Mouse (Mus musculus): ENCODE data around the gene Gid8. TPM values are rescaled to one million over a fixed set of nuclear protein-coding genes. Genes with fewer than 3 reads are reported as not detected.
A peak's percentile ranks its signal among the peaks of the same experiment; 100 is the strongest.

Gene Gid8
- polyA plus RNA-seq, 1 experiment from 2014 or later = 50.2 TPM

DNA sequence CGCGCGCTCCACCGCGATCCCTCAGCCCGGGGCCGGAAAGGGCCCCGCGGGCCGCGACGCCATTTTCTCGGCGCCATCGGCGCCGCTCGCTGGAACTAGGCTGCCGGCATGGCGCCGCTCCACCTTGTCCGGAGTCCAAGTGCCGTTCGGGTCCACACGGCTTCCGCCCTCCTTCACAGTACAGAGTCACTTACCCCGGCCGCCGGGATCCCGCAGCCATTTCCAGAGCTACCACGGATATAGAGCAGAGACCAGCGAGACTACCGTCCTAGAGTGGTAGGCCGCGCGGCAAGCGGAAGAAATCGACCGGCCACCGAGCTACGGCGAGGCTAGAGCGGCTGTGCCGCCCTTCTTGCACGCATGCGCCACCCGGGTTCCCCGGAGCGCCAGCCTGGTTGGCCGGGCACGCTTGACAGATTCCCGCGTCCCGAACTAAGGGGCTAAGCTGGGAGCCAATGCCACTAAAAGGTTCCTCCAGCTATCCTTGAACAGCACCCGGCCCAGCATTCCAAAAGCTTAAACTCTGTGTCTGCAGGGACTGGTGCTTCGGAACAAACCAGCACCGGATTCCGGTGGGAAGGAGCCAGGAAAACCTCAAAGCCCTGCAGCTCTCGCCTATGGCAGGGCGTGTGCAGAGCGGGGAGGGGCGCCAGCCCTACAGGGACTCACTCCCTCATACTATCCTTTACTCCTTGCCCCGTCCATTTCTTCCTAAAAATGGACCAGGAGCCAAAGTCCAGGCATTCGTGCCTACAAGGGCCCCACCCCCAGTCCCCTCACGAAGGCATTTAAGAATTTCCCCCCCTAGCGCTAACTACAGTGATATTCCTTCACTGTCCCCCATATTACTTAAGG, 7.9 kb upstream of the Gid8 start:
- peaks cover 25% of the 10 kb centered on the region for H3K36me3 ChIP-seq
- WGBS = under 1% methylated on average over 66 of the region's 66 CpGs

DNA sequence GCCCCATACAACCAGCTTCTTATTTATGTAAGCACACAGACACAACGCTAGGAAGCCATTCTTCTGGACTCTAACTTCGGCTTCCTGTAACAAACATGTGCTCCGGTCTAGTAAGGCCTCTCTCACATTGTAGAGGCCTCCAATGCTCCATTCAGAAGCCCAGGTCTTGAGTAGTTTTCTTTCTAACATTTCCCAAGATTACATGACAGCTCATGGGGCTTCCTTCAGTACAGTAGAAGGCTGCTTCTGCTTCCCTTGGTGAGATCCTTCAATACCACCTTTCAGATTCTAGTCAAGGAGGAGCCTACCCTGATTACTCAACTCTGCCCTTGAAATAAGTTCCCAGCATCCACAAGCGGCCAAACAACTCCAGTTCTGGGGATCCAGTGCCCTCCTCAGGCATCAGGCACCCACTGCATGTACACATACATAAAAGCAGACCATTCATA, 7.2 kb upstream of the Gid8 start:
- DNase-seq (ENCODE audit: low spot score) = no peak
- H3K9me3 ChIP-seq (replicated peaks) = no peaks in the 10 kb centered on the region
- peak overlapping the region; percentile 99 for H3K27ac ChIP-seq (replicated peaks)
- H3K4me3 ChIP-seq = peak overlapping the region; percentile 82
- peaks cover 39% of the 10 kb centered on the region for H3K4me1 ChIP-seq
- peaks cover 28% of the 10 kb centered on the region for H3K36me3 ChIP-seq
- H3K27me3 ChIP-seq (ENCODE audit: low read depth, poor library complexity, severe bottlenecking) = no peaks in the 10 kb centered on the region
- 33% methylated on average over 4 of the region's 4 CpGs for WGBS

More for the DNA sequence above, 7.9 kb upstream of the Gid8 start:
- Histone ChIP-seq H3K9me3 (replicated peaks) (no peaks in the 10 kb centered on the region), H3K27me3 (ENCODE audit: low read depth, poor library complexity, severe bottlenecking) (no peaks in the 10 kb centered on the region), H3K27ac (replicated peaks) (peak overlapping the region; percentile 99), H3K4me3 (peak overlapping the region; percentile 82), H3K4me1 (peaks cover 39% of the 10 kb centered on the region)
- peak; percentile 92 for DNase-seq (ENCODE audit: low spot score)

DNA sequence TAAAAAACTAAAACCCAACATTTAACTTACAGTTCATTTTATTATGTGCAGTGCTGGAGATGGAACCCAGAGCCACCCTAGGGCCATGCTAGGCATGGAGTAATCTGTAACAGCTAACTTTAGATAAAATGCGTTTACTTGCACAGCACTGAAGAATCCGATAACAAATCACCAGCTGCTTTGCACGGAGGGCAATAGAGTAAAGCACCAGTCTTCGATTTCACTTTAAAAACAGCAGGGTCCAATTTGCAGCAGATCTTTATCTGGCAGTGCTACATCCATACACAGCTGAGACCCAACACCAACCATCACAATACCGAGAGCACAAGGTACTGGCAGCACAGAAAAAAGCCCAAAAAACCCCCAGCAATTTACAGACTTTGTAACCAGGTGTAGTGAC, 6.7 kb upstream of the Gid8 start:
- H3K4me3 ChIP-seq = peak overlapping the region; percentile 82; the same call in 1 of the 2 replicates
- no peaks in the 10 kb centered on the region for H3K27me3 ChIP-seq (ENCODE audit: low read depth, poor library complexity, severe bottlenecking)
- WGBS = 80% methylated on average over 5 of the region's 5 CpGs
- H3K4me1 ChIP-seq = peaks cover 41% of the 10 kb centered on the region
- H3K9me3 ChIP-seq (replicated peaks) = no peaks in the 10 kb centered on the region
- H3K27ac ChIP-seq (replicated peaks) = no peak overlapping the region; the same call in 1 of the 2 replicates
- DNase-seq (ENCODE audit: low spot score) = no peak
- peaks cover 28% of the 10 kb centered on the region for H3K36me3 ChIP-seq

DNA sequence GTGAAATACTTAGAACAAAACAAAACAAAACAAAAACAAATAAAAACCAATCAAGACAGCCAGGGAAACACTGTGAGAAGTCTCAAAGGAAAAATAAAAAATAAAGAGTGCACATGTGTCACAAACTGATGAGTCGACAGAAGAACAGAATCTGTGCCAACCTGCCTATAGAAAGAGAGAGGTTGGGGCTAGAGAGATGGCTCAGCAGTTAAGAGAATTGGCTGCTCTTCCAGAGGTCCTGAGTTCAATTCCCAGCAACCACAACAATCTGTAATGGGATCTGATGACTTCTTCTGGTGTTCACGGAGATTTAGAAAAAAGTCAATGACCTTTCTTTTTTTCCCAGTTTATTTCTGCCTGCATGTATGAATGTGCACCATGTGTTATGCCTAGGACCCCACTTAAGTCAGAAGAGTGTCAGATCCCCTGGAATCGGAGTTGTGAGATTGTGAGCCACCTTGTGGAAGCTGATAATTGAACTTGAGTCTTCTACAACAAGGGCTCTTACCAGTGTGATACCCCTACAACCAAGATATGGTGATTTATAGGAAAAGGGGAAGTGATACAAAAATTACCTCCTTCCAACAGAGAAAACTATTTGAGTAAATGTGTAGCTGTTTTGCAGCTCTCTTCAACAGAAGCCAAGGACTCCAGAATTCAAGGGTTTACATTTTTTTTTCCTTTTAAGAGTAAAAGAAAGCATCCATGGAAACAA, 6.1 kb upstream of the Gid8 start:
- H3K4me1 ChIP-seq = peaks cover 47% of the 10 kb centered on the region

DNA sequence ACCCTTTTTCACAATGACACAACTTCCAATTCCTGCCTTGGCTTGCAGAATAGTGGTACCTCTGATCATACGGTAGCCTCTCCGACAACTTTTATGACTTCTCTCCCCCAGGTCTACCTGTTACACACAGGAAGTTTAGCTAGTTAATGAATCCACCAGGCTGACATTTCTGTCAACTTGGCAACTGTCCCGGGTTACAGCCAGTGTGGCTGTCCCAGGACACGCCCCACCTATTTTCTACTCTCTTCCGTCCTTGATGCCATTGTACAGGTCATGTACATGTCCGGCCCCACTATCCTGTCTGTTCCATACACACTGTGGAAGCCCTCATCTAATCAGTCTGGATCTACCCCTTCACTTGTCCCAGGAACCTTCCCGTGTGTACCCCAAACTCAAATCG, 5.3 kb upstream of the Gid8 start:
- no peak for DNase-seq (ENCODE audit: low spot score)
- Histone ChIP-seq H3K36me3 (peaks cover 28% of the 10 kb centered on the region), H3K4me1 (peaks cover 44% of the 10 kb centered on the region), H3K27me3 (ENCODE audit: low read depth, poor library complexity, severe bottlenecking) (no peaks in the 10 kb centered on the region), H3K27ac (replicated peaks) (no peak overlapping the region), H3K9me3 (replicated peaks) (no peaks in the 10 kb centered on the region), H3K4me3 (no peak overlapping the region)
- WGBS = 94% methylated on average over 8 of the region's 8 CpGs

More for the DNA sequence above, 6.1 kb upstream of the Gid8 start:
- DNase-seq (ENCODE audit: low spot score) = no peak
- Histone ChIP-seq H3K36me3 (peaks cover 28% of the 10 kb centered on the region), H3K9me3 (replicated peaks) (no peaks in the 10 kb centered on the region), H3K27me3 (ENCODE audit: low read depth, poor library complexity, severe bottlenecking) (no peaks in the 10 kb centered on the region), H3K27ac (replicated peaks) (no peak overlapping the region), H3K4me3 (no peak overlapping the region)
- 82% methylated on average over 3 of the region's 3 CpGs for WGBS

DNA sequence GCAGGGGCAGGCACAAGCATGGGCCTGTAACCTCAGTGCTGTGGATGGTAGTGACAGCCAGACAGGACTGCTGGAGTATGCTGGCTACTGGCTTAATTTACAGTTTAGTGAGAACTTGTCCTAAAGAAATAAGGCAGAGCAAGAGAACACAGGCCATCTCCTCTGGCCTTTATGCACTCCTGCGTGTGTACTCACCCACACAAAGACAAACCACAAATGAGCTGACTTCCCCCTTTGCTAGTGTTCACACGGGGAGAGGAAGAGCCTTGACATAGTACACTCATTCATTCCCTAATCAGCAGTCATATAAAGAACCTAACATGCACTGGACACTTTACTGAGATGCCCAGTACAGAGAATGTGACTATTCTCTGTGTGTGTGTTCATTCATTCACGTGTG, 4.9 kb upstream of the Gid8 start:
- 88% methylated on average over 3 of the region's 3 CpGs for WGBS
- peaks cover 39% of the 10 kb centered on the region for H3K4me1 ChIP-seq
- no peak overlapping the region for H3K27ac ChIP-seq (replicated peaks)
- no peaks in the 10 kb centered on the region for H3K27me3 ChIP-seq (ENCODE audit: low read depth, poor library complexity, severe bottlenecking)
- DNase-seq (ENCODE audit: low spot score) = no peak
- H3K4me3 ChIP-seq = no peak overlapping the region
- no peaks in the 10 kb centered on the region for H3K9me3 ChIP-seq (replicated peaks)
- peaks cover 28% of the 10 kb centered on the region for H3K36me3 ChIP-seq

DNA sequence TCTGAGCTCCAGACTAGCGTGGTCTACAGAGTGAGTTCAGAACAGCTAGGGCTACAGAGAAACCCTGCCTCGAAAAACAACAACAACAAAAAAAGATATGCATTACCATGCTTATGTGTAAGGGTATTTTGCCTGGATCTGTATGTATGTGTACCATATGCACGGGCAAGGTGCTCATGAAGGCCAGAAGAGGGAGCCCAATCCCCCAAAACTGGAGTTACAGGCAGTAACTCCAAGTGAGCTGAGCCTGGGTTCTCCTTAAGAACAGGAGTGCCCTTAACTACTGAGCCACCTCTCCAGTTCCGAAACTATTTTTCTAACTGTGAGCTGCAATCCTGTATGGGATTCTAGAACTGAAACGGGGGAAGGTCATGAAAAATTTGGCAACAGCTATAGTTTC, 3.9 kb upstream of the Gid8 start:
- H3K9me3 ChIP-seq (replicated peaks) = no peaks in the 10 kb centered on the region
- no peak overlapping the region for H3K27ac ChIP-seq (replicated peaks)
- 89% methylated on average over 5 of the region's 5 CpGs for WGBS

DNA sequence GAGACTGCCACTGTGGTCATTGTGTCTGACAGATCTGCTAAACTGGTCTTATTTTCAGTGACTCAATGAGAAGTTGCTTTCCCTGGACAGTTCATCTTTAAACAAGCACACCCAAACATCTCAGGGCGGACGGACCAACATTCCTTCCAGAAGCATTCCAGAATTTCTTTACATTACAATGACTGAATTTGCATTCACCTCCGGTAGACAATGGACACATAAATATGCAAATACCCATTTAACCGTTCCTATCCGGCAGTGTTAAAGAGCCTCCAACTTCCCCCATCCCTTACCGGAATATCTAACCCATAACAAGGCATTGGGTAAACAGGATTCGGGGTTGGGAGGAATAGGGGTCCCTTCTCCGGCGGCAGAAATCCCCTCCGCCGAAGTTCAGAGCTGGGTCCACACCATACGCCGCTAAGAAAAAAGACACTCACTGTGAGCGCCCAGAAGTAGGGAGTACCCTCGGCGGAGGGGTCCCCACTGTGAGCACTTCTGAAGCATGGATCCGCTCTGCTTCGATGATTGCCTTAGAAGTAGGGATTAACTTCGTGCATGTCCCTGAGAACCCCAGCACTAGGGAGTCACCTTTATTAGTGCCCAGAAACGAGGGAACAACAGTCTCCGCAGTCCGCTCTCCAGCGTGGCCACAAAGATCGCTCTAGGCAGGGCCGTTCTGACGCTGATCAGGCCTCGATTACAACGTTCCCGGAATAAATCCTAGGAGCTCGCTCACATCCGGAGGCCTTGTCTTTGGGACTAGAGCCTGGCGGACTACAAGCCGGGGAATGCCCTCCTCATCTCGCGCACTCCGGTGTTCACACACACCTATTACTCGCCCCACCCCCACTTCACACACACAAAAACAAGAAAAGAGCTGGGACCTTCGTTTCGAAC, 644 bp upstream of the Gid8 start:
- Histone ChIP-seq H3K4me3 (peak overlapping the region; percentile 78), H3K36me3 (peaks cover 50% of the 10 kb centered on the region), H3K9me3 (replicated peaks) (no peaks in the 10 kb centered on the region), H3K27me3 (ENCODE audit: low read depth, poor library complexity, severe bottlenecking) (no peaks in the 10 kb centered on the region), H3K27ac (replicated peaks) (peak overlapping the region; percentile 98), H3K4me1 (peaks cover 30% of the 10 kb centered on the region)
- under 1% methylated on average over 39 of the region's 39 CpGs for WGBS
- no peak for DNase-seq (ENCODE audit: low spot score)

More for the DNA sequence above, 3.9 kb upstream of the Gid8 start:
- Histone ChIP-seq H3K36me3 (peaks cover 28% of the 10 kb centered on the region), H3K27me3 (ENCODE audit: low read depth, poor library complexity, severe bottlenecking) (no peaks in the 10 kb centered on the region), H3K4me3 (peak overlapping the region; percentile 2; the same call in 1 of the 2 replicates), H3K4me1 (peaks cover 34% of the 10 kb centered on the region)
- no peak for DNase-seq (ENCODE audit: low spot score)

DNA sequence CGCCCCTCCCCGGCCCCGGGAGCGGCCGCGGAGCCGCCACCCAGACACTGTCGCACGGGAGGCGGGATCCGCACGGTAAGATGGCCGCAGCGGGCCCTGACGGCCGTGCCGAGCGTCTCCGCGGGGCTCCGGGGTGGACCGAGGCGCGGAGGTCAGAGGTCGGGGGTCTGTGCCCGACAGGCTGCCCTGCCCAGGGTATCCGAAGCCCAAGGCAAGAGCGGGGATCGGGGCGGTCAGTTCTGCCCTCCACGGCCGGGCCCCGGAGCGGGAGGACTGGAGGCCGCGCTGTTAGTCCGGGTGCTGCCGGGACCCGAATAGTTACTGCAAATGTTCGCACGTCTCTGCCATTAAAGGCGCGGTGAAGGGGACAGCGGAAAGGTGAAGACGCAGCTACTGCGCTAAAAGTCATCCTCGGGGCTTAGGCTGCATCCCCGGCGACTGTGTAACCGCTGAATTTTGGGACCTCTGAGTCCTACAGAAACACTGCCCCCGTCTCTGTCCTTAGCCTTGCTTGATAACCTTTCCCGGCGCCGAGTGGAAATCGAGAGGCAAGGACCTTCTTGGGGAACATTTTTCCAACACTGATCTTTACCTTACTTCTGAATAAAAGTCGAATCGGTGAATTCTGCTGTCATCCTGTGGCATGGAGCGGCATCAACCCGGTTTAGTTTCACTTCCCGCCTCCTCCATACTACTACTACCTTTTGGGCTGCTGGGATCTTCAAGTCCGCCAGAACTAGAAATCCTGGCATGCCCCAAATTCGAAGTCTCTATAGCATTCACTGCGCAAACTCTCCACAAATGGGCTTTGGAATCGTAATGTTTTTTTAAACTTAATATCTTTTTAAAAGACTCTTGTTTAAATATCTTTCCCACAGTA, 599 bp downstream of the Gid8 start:
- Histone ChIP-seq H3K27me3 (ENCODE audit: low read depth, poor library complexity, severe bottlenecking) (no peaks in the 10 kb centered on the region), H3K9me3 (replicated peaks) (no peaks in the 10 kb centered on the region), H3K4me1 (peaks cover 30% of the 10 kb centered on the region), H3K36me3 (peaks cover 49% of the 10 kb centered on the region), H3K4me3 (peak overlapping the region; percentile 78), H3K27ac (replicated peaks) (peak overlapping the region; percentile 98)
- 2% methylated on average over 64 of the region's 64 CpGs for WGBS
- DNase-seq (ENCODE audit: low spot score) = no peak

DNA sequence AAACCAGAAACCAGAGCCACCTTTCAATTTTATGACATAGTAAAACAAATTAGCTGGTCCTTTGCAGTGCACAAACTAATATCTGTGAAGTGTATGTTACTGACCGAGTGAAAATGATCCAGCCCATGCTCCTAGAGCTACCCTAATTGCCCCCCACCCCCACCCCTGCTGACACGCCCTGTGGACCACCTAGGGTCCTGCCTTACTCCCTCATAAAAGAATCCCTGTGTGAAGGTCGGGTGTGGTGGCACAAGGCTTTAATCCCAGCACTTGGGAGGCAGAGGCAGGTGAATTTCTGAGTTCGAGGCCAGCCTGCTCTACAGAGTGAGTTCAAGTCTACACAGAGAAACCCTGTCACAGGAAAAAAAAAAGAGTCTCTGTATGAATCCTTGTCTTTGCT, 1.6 kb downstream of the Gid8 start:
- Histone ChIP-seq H3K36me3 (peaks cover 49% of the 10 kb centered on the region), H3K4me1 (peaks cover 30% of the 10 kb centered on the region), H3K27me3 (ENCODE audit: low read depth, poor library complexity, severe bottlenecking) (no peaks in the 10 kb centered on the region), H3K9me3 (replicated peaks) (no peaks in the 10 kb centered on the region), H3K27ac (replicated peaks) (peak overlapping the region; percentile 98; the same call in 1 of the 2 replicates), H3K4me3 (peak overlapping the region; percentile 78)
- DNase-seq (ENCODE audit: low spot score) = no peak
- WGBS = 72% methylated on average over 4 of the region's 4 CpGs

DNA sequence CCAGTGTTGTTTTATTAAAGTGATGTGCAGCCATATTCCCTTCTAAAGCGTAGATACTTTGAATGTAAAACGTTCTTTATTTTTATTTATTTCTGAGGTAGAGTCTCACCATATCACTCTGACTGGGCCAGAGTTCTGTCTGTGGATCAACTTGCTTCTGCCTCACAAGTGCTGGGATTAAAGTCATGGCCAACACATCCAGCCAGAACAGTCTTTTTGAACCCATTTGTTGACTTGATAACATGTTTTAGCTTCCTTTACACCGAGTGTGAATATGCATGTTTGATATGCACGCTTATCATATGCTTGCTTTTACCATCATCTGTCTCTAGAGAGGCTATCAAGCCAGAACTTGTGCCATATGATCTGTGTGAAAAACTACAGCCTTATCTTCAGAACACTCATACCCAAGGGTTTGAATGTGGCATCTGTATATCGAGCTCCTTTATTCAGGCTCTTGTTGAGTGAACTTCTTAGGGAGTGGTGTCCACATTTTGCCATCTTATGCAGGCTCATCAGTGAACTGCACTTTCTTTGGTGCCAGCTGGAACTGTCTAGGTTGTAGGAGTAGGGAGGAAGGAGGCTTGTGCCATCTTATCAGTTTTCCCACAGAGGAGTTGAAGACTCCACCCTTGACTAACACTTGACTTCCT, 2.2 kb downstream of the Gid8 start:
- WGBS = 93% methylated on average over 5 of the region's 5 CpGs
- DNase-seq (ENCODE audit: low spot score) = no peak
- no peak overlapping the region for H3K4me3 ChIP-seq
- no peaks in the 10 kb centered on the region for H3K27me3 ChIP-seq (ENCODE audit: low read depth, poor library complexity, severe bottlenecking)
- H3K27ac ChIP-seq (replicated peaks) = no peak overlapping the region
- peaks cover 49% of the 10 kb centered on the region for H3K36me3 ChIP-seq
- H3K4me1 ChIP-seq = peaks cover 30% of the 10 kb centered on the region
- H3K9me3 ChIP-seq (replicated peaks) = no peaks in the 10 kb centered on the region

All from midbrain, embryonic 10.5 days (tissue).